Mouse (Mus musculus) bone marrow macrophage, adult 2 months (primary cell): ENCODE data around the gene Gm40193. TPM values are rescaled to one million over a fixed set of nuclear protein-coding genes. Genes with fewer than 3 reads are reported as not detected.

Experiments
- H3K27ac ChIP-seq: 2 replicates; pipeline ENCODE4 v1.5.1; 2012; ENCODE audit warnings: low read depth, low read length; ENCODE audit not compliant: insufficient read depth
- H3K4me1 ChIP-seq: 2 replicates; pipeline ENCODE4 v1.6.1; 2012; ENCODE audit warnings: low read length; ENCODE audit not compliant: control insufficient read depth, insufficient read depth
- H3K4me3 ChIP-seq: 2 replicates; pipeline ENCODE4 v1.5.1; 2012; ENCODE audit warnings: mild to moderate bottlenecking, low read length, moderate library complexity; ENCODE audit not compliant: insufficient read depth
- CTCF ChIP-seq: IDR thresholded peaks from 2 replicates; pipeline ENCODE4 v1.5.1; 2012; ENCODE audit warnings: low read depth, mild to moderate bottlenecking, low read length, moderate library complexity
- POLR2A ChIP-seq: IDR thresholded peaks from 2 replicates; pipeline ENCODE4 v1.6.1; 2012; ENCODE audit warnings: mild to moderate bottlenecking, low read depth, low read length, borderline replicate concordance
- polyA plus RNA-seq: library from polyadenylated mRNA; stranded (reverse); fragments of >200 nt; gene quantifications from 2 replicates; pipeline ENCODE4 v1.2.4, GENCODE M21; 2012; ENCODE audit not compliant: missing spikeins, insufficient read depth, insufficient read length

Gene Gm40193
- polyA plus RNA-seq, 1 experiment, result not detected

DNA sequence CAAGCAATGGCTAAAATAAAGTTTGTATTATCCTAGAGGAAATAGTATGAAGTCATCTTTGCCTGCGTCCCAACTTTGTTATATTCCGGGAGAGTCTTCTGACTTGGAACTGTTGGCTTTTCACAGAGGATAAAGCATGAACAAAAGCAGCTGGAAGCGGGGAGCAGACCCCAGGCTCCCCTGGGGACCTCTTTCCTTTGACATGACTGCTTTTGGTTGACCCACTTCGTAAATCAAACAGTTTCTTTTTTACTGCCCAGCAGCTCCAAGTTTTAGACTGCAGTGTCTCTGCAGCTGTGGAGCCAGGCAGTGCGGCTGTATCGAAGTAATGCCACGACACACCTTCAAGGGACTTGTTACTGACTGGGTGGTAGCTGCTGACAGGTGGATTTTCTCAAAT is 33.8 kb upstream of the Gm40193 start:
- no peak overlapping the region for H3K27ac ChIP-seq
- H3K4me1 ChIP-seq, result peaks cover 36% of the 10 kb centered on the region
- no peak overlapping the region for H3K4me3 ChIP-seq
- TF ChIP-seq CTCF (no peak), POLR2A (no peak)

DNA sequence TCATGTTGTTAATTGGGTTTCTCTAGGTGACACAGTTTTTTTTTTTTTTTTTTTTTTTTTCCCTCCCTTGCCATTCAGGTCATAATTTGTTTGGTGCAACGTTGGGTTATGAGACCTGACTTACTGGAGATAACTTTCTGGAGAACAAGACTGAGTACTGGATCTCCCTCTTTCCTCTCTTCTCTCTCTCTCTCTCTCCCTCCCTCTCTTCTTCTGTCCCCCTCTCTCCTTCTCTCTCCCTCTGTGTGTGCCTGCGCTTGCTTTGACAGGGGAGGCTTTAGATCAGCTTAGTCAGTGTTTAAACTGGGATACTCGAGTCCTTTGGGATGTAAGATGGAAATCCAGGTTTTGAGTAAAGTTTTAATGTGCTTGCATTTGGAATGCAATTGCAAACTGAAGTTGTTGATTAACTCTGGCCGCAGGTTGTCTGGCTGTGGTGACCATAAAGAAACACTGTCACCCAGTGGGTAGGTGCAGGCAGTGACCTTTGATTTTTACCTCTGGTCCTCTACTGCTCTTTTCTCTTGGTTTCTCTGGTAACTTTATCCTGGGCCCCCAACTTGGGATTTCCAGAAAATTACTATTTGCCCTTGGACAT is 31.6 kb upstream of the Gm40193 start:
- H3K27ac ChIP-seq, result no peak overlapping the region
- no peak for TF ChIP-seq CTCF
- peak overlapping the region; percentile 68 for H3K4me3 ChIP-seq
- H3K4me1 ChIP-seq, result peaks cover 25% of the 10 kb centered on the region

DNA sequence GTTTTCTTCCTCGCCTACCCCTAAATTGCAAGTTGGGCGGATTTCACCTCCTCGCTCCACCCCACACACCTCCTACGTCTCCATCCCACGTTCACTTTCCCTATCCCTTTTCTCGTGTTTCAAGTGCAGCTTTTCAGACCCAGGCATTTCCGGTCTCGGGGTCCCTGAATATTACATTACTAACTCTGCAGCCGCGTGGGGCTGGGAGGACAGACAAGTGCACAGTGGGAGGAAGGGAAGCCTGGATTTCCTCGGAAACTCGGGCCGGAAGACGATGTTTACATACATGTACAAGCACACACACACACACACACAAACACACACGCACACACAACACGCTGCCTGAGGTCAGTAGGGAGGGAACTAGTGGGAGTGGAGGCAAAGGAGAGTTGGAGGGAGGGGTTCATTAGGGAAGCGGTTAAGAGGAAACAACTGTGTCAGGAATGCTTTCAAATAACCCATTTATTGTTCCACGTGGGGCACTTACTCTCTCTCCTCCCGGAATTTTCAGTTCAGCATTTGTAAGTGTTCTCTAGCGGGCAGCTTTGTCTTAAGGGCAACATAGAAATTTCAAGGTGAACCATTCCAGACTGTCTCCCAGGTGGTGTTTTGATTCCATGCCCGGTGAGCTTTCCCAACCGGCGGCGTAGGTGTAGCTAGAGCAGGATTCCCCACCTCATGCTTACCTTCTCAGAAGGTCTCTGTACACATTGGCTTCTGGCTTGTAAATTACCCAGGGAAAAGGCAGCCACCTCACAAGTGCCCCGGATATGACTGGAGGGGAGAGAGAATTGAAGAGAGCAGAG is 30.9 kb upstream of the Gm40193 start:
- Histone ChIP-seq H3K4me1 (peaks cover 21% of the 10 kb centered on the region), H3K27ac (peak overlapping the region; percentile 73), H3K4me3 (peak overlapping the region; percentile 68)
- no peak for TF ChIP-seq CTCF

DNA sequence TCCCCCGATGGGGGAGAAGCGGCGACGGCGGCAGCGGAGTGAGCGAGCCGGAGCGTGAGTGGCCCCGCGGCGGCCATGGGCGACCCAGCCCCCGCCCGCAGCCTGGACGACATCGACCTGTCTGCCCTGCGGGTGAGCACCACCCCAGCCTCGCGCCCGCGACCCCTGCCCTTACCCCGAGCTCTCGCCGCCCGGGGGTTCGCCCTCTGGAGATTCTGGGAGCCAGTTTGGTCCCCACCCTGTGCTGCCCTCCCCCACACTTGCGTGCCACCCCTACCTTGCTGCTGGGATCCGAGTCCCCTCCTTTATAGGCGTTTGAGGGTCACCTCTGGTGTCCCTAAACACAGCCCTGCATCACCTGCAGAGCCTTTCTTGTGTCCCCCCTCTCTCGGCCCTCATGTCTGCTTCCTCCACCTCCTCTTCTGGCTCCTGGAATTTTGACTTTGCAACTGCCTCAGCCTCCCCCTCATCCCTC is 30.3 kb upstream of the Gm40193 start:
- TF ChIP-seq CTCF, result no peak
- no peak for TF ChIP-seq POLR2A
- peaks cover 16% of the 10 kb centered on the region for H3K4me1 ChIP-seq
- peak overlapping the region; percentile 68 for H3K4me3 ChIP-seq
- H3K27ac ChIP-seq, result peak overlapping the region; percentile 73

DNA sequence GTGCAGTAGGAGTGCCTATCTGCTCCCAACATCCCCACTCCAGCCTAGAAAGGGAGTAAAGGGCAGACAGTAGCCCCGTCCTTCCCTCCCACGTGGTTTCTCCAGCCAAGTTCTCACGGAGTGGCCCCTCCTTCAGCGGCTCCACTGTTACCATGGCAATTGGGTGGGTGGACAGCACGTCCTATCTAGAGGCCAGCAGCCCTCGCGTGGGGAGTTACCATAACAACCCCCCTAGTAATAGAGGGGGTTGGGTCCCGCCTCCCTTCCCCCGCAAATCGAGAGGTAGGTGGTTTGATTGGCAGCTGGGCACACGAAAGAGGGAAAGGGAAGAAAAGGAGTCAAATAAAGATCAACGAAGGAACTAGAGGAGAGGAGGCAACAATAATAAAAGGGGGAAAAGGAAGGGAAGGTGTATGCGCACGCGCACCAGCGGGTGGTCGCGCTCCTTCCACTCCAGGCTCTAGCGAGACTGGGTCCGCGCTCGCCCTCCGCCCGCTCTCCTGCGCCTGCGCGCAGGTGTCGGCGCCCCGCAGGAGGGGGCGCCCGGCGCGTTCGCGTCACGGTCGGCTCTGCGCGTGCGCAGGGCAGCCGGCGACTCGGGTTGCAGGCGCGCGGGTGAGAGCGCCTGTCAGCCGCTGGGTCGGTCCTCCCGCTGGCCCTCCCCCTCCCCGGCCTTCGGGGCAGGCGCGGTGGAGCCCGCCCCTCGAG is 29.7 kb upstream of the Gm40193 start, which contains the start of gene Mink1:
TSS of gene Mink1 (plus strand) at position 595 of the 708 bp plus-strand sequence.
- H3K4me1 ChIP-seq, result peaks cover 13% of the 10 kb centered on the region
- no peak for TF ChIP-seq POLR2A
- no peak for TF ChIP-seq CTCF
- H3K4me3 ChIP-seq, result peak within 1 kb of the TSS; percentile 68
- peak within 1 kb of the TSS; percentile 73 for H3K27ac ChIP-seq

DNA sequence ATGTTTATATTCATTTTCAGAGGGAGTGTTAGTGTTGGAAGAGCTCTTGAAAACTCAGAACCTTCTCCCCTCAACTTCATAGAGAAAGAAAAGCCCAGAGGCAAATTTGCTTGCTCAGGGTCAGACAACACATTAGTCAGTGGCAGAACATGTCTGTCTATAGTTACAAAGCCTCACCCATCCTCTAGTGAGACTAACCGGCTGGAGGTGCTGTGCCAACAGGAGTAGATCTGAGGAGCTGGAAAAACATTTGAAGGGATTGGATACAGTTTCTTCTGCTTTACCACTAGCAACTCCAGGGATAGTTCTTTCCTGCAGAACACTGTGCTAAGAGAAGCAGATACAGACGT is 29.2 kb upstream of the Gm40193 start:
- TF ChIP-seq CTCF, result no peak
- no peak for TF ChIP-seq POLR2A
- Histone ChIP-seq H3K27ac (no peak overlapping the region), H3K4me1 (peaks cover 13% of the 10 kb centered on the region), H3K4me3 (peak overlapping the region; percentile 68)

DNA sequence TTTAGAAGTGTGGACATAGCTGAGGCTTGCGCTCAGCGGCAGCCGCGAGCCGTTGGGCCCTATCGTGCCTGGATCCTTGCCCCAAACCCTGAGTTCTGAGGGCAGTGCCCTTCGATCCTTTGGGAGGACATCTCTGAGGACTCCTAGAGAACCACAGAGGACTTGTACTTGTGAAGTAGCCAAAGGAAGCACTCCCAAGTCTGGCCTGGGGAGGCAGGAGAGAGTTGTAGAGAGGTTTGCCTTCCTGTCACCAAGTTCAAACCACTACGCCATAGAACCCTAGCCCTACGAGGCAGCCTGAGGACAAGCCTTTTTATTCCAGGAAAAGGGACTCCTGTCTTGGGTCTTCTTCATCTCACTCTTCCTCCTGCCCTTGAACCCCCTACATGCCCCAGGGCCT is 24.8 kb upstream of the Gm40193 start:
- TF ChIP-seq CTCF (no peak), POLR2A (no peak)
- no peak overlapping the region for H3K27ac ChIP-seq
- no peaks in the 10 kb centered on the region for H3K4me1 ChIP-seq
- no peak overlapping the region for H3K4me3 ChIP-seq

DNA sequence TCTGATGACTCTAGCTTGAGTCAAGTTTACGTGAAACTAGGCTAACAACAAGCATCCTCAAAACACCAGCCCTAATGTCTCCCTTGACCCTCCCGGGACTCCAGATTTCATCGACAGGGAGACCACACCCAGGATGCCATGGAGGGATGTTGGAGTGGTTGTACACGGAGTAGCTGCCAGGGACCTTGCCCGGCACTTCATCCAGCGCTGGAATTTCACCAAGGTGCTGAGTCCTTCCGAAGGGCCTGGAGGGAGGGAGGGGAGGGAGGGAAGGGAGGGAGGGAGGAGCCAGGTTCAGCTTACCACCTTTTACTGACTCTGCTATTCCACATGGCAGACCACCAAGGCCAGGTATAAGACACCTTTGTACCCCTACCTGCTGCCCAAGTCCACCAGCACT is 21.2 kb upstream of the Gm40193 start:
- TF ChIP-seq POLR2A (no peak), CTCF (no peak)

DNA sequence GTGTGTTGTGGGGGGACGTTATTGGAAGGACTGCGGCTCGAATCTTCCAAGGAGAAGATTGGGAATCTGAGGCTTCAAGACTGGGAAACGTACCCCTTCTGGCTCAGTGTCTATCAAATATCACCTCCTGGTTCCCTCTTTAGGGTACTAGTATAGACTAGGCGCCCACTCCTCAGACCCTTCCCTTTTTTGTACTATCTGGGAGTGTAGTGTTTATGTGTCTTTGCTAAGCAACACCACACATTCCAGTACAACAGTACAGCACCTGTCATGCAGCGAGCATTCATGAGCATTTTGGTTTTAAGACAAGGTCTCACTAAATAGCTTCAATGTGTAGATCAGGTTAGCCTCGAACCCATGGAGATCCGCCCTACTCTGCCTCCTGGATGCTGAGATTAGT is 18.8 kb upstream of the Gm40193 start:
- H3K27ac ChIP-seq, result no peak overlapping the region
- 0 out of 2 replicates have a peak, but pooled peaks cover 2% of the 10 kb centered on the region for H3K4me1 ChIP-seq
- H3K4me3 ChIP-seq, result no peak overlapping the region
- no peak for TF ChIP-seq POLR2A
- no peak for TF ChIP-seq CTCF

More for the DNA sequence above, 21.2 kb upstream of the Gm40193 start:
- Histone ChIP-seq H3K4me3 (no peak overlapping the region), H3K27ac (no peak overlapping the region), H3K4me1 (0 out of 2 replicates have a peak, but pooled peaks cover 2% of the 10 kb centered on the region)

DNA sequence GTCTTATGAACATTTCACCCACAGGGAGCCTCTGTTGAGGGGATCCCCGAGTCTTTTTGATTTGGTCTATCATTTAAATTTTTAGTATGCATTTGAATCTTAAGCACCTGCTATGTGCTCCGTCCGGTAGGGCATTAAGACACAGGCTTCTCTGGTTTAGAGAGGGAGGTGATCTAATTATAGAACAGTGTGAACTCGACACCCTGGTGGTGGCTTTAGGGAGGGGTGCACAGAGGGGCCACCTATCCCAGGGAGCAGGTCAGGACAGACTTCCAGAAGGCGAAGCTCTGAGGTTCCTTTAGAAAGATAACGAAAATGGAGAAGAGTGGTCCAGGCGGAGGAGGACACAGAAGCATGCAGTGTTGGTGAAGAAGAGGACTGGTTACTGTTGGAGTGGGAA is 11.8 kb upstream of the Gm40193 start:
- no peak overlapping the region for H3K4me3 ChIP-seq
- TF ChIP-seq POLR2A (no peak), CTCF (no peak)
- H3K27ac ChIP-seq, result no peak overlapping the region
- peaks cover 7% of the 10 kb centered on the region; the same call in 1 of the 2 replicates for H3K4me1 ChIP-seq
